Mouse (Mus musculus) MEL-GATA-1-ER (cell line): ENCODE results near the gene Lpar1.
"Not testable (repeated sequence)": the region's sequence is repeated elsewhere in the genome, so short reads cannot be mapped to it uniquely, and the experiment has no call there.

Source experiments
- DNase-seq: peaks from one replicate; pipeline ENCODE4 v3.0.0-alpha.2; 2012; ENCODE audit warnings: low read depth; ENCODE audit errors: extremely low read depth

The Lpar1 gene

GRCm38 (mm10) chr4:58546441-58547272 lies 7.0 kb downstream of the Lpar1 start:
- no peak for DNase-seq

DNA sequence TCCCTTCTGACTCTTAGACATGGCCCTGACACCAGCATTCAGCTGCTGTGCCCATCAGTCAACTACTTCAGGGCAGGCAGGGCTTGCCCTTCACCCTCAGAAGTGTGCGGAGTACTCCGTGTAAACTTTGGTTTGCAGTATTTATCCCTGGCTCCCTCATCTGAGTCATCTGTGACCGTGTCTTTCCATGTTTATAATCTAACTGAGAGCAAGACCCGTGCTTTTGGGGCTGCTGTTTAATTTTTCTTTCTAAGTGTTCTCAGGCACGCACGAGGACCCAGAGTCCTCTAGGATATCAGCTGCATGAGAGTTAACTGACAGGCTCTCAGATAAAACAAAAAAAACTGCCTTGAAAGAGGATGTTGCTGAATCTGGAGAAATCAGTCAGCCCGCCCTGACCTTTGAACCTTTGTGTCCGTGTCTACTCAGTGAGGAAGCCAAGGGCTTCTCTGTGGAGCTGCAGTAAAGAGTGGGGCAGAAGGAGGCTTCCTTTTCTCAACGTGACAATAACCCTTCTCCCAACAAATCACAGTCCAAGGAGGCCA lies 7.7 kb downstream of the Lpar1 start:
- DNase-seq: no peak

GRCm38 (mm10) chr4:58543171-58543570 lies 10.5 kb downstream of the Lpar1 start:
- DNase-seq: no peak

- DNase-seq: not testable (repeated sequence)
Observed at GRCm38 (mm10) chr4:58542656-58543055, 11.0 kb downstream of the Lpar1 start.

- no peak for DNase-seq
Observed at GRCm38 (mm10) chr4:58540841-58541240, 12.9 kb downstream of the Lpar1 start.

DNA sequence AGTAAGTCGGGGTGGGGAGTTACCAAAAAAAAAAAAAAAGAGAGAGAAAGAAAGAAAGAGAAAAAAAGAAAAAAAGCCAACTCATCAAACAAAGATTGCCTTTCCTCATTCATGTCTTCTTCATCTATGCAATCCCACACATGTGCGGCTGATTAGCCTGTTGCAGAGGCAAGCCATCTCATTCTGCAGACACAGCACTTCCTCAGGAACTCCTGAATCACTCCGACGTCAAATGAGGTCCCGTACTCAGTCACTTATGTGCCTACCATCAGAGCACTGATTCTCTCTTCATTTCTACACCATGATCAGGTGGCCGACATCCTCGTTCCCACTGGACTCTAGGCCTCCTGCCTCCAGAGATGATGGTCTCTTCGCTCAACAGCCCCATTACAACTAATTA lies 13.3 kb downstream of the Lpar1 start:
- no peak for DNase-seq

- DNase-seq: no peak
Observed at GRCm38 (mm10) chr4:58538696-58539095, 15.0 kb downstream of the Lpar1 start.

DNA sequence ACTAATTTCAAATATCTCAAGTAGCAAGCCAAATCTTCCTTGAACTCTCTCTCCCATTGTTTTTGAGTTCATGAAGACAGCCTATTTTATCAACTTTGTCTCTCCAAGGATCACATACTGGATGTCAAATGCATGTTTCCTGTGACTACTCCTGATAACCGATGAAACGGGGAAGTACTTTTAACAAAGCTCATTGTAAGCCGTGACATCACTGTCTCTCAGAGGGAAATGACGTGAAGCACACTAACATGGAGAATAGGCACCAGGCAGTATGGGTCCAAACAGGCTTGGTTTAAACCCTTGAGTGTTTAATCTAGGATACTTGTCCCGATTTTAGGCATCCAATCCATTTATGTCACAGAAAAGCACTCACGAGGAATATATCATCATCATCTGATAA lies 17.9 kb downstream of the Lpar1 start:
- DNase-seq: no peak

GRCm38 (mm10) chr4:58534726-58535350 lies 18.9 kb downstream of the Lpar1 start:
- no peak for DNase-seq

- no peak for DNase-seq
Observed at GRCm38 (mm10) chr4:58534141-58534571, 19.5 kb downstream of the Lpar1 start.

DNA sequence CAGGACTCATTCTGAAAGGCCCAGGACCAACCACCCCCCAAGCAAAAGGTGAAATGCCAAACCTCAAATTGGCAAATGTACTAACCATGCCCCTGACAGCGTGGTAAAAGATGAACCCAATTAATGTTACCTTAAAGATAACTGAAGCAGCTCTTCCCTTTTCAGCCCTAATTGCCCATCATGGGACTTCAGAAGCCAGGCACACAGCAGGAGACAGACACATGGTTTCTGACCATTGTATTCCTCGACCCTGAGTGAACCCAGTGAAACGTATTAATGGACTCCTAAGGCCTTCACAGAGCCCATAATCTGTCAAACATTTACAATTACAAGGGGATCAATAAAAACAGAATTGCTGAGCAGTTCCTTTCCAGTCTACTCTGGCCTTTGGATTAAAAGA lies 20.2 kb downstream of the Lpar1 start:
- DNase-seq: no peak

GRCm38 (mm10) chr4:58532326-58532725 lies 21.4 kb downstream of the Lpar1 start:
- DNase-seq: no peak

GRCm38 (mm10) chr4:58530706-58531105 lies 23.0 kb downstream of the Lpar1 start:
- no peak for DNase-seq

DNA sequence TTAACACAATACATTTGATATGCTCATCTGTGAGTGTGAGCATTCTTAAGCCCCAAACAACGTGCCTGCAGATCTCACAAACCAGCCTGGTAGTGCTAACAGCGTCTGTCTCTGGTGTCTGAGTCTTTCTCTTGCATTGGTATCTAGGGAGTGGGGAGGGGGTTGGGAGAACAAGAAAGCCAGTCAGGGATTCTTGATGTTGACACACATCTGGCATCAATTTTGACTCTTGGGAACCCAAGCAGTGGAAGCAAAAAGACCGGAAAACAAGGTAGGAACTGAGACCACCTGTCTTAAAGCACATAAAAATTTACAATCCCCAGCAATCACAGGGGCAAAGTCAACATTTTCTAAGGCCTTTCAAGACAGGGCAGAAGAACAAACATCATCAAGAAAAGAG lies 23.4 kb downstream of the Lpar1 start:
- no peak for DNase-seq

DNA sequence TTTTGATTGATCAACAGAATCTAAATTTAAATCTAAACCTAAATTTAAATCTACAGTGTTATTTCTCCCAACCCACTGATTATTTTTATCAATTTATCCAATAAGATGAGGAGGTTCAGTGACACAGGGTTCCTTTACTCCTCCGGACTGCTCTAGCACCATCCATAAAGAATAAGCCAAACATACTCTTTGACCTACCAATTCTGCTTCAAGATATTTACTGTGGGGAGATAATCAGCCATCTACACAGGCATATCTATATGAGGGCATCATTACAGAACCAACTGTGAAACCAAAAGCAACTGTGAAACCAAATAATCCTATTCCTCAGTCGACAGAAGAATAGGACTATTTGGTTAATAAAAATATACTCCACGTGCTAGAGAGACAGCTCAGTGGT lies 25.8 kb downstream of the Lpar1 start:
- no peak for DNase-seq

GRCm38 (mm10) chr4:58521137-58521536 lies 32.6 kb downstream of the Lpar1 start:
- no peak for DNase-seq

GRCm38 (mm10) chr4:58520531-58520930 lies 33.2 kb downstream of the Lpar1 start:
- no peak for DNase-seq

- no peak for DNase-seq
Observed at GRCm38 (mm10) chr4:58519891-58520290, 33.8 kb downstream of the Lpar1 start.

DNA sequence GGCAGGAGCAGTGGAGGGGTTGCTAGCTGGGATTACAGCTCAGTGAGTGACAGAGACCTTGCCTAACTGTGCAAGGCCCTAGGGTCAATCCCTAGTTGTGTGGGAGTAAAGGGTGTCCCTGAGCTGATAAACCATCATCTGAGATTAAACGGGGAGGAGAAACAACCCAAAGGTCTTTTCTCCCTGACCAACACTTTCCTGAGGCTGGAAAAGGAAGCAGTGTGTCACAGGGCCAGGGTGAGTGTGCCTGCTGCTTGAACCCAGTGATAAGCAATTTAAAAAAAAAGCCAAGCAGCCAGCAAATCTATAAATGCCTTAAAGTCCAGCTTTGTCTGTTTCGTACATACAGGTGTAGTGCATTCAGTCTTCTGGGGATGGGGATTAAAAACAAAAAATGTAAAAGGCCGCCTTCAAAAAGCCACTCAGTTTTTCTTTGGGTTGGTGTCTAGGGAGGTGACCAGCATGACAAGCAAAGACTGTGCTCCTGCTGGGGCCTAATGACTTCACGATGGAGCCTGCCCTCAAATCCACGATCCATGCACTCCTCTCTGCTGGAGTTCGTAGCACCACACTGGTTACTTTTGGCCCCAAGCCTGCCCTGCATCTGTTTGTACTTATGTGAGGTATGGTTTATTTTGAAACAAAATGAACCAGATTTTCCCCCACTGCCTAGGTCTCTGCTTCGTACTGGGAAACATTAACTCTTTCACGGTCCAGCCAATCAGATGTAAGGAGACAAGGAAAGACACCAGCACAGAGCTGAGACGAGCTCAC lies 35.3 kb downstream of the Lpar1 start:
- DNase-seq: no peak

DNA sequence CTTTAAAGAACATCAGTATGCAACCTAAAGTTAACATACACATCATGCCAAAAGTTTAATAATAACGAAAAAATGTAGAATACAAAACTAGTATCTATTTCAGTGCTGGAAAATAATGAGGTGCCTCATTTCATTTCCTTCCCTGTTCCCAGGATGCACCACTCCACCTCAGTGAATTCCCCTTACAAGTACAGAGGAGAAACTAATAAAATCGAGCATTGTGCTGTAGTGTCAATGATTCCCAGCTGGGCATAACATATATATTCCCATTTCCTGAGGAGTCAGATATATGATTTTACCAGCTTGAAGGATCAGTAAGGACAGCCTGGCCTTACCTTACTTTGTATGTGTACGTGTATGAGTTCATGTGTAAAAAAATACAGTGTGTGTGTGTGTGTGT lies 36.9 kb downstream of the Lpar1 start:
- DNase-seq: no peak

DNA sequence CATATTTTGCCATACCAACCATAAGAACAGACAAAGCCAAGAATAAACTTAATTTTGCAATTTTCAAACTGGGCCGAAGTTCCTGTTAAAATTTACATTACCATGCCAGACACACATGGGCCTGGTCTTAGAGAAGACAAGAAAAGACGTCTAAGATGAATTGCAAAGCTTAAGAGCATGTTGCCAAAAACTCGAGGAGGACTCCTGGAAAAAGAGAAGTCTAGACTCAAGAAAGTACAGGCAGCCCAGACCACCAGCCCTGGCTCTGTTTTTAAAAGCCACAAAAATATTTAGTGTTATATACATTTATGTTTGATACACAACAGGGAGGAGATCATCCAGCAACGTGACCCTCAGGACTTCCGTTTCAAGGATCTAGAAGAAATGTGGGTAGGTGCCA lies 37.5 kb downstream of the Lpar1 start:
- DNase-seq: no peak

DNA sequence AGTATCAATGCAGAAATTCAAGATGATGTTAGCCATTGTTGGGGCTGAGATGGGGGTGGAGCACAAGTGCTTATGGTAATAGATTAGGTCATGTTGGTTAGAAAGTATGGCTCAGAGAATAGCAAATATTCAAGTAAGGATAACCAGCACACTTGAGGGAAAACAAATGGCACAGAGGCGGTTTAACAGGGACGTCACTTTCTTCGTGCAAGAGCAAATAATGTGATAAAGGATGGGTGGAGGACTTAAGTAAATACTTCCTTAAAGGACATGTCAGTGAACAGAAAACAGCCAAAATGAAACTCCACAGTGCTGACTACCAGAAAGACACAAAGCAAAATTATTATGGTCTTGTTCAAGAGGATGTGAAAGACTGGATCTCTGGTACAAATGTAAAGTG lies 42.1 kb downstream of the Lpar1 start:
- no peak for DNase-seq
